Mouse (Mus musculus) liver, adult 2 months (tissue): ENCODE results near the gene St5.

ENCODE experiments used
- CTCF ChIP-seq: fragments of 200-500 bp; IDR thresholded peaks from 2 replicates; pipeline ENCODE4 v1.5.1; 2011; ENCODE audit warnings: low read depth, low read length, control low read depth
- POLR2A ChIP-seq: fragments of 200-500 bp; IDR thresholded peaks from 2 replicates; pipeline ENCODE4 v1.6.1; 2011; ENCODE audit warnings: low read length, control low read depth; ENCODE audit not compliant: insufficient read depth; ENCODE audit errors: extremely low read depth

GRCm38 (mm10) chr7:109523741-109524441, 179.5 kb downstream of the St5 start:
- TF ChIP-seq CTCF (no peak), POLR2A (no peak)
